Mouse (Mus musculus): ENCODE measurements around the gene Fam19a5.

The Fam19a5 gene

DNA sequence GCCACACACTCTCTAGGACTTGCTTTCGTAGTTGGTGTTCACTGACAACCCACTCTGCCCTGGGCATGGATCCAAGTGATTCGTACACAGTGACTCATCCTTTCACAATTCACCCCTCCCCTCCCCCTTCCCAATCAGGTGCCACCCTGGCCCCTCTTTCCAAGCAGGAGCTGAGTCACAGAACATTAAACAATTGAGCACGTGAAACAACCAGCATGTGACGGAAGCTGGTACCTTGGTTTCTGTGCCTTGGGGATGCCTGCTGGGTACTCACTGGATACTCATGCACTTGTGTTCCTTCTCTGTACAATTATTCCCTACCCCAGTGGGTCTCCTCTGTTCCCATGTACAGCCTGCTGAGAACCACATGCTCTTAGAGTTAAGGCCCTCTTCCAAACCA is 53.0 kb downstream of the Fam19a5 start:
- DNase-seq, result peak; percentile 7

DNA sequence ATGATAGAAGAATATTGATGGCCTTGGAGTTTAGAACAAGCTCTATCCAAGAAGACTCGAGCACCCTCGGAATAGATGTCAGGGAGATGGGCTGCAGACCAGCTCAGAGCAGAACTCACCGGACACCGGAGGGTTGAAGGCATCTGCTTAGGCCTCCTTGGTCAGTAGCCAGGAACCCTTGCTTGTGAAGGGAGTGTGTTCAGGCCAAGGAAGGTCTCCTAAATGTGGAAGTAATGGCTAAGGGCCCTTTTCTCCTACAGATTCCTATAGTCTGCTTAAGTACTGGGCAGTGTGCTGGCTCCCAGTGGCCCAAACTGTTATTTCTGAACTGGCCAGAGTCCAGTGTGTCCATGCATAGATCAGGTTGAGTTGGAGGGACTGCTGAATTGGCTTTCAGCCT is 53.7 kb downstream of the Fam19a5 start:
- no peak for DNase-seq

DNA sequence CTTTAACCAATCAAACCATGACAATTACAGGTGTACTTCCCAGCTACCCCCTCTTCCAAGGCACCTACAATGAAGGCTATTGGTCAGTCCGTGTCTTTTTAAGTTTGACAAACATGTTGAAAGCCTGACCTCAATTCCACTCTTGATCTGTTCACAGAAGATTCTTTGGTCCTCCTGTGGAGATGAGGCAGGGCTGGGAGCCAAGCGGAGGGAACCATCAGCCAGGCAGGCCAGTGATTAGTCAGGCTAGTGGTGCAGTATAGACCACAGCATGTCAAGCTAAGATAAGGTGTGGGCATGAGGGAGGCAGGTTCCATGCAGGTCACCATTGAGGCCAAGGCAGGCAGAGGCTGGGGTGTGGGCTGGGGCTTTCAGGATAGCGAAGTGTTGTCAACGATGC is 54.5 kb downstream of the Fam19a5 start:
- no peak for DNase-seq

DNA sequence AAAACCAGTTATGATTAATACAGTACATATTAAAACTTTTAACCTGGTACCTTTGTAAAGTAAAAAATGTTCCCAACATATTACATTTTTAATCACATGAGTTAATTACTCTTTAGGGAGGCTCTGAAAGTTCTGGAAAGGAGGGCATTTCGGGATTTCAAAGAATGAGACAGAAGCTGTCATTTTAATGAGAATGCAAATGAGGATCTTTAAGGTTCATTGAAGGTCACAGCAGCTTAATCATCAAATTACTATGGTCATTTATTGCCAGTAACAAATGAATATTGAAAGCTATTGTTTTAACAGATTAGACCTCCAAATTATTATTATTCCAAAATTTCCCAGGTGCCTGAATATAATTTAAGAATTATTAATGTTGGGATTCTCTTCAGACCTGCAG is 59.2 kb downstream of the Fam19a5 start:
- DNase-seq, result no peak

DNA sequence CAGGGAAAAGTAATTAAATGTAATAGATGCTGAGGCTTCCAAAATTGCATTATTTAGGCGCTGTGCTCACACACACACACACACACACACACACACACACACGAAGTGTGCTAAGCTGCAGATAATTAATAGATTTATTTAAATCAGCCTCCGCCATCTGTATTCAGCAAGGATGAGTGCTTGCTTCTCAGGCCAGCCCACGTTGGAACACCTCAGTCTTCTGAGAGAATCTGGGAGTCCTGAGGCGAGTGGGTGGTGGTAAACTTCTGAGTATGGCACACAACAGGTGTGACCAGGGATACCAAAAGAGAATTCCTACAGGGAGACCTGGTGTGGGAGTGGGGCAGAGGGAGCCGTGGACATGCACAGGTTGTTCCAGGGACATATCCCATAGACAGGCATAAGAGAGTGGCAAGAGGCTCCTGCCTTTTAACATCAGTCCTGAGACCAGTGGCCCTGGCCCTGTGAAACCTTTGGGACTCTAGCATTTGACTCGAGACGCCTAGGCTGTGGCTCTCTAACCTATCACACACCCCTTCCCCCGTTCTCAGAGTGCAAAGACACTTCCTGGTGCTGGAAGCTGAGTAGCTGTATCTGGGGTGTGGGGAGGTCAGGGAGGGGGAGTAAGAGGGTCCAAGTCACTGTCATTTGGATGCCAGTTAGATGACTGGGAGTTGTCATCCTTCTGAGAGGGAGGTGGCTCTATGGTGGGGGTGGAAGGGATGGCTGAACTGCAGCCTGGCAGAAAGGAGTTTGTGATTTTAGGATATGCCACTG is 61.6 kb downstream of the Fam19a5 start:
- no peak for DNase-seq

DNA sequence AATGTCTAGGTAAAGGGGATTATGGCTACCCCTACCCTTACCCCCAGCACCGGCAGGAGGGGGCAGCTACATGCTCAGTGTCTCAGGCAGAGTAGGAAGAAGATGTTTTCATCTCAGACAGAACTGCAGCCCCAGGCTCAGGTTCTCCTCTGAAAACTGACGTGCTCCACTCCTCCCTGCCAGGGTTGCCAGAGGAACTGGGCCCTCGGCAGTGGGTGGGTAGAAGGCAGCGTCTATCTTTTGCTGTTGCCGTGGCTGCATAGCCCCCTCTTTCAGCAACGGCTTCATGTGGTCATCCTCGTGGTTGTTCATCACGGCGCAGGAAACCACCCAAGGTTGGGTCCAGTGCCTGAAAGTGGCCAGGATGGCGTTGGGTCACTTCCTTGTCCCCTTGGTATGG is 62.6 kb downstream of the Fam19a5 start:
- no peak for DNase-seq

DNA sequence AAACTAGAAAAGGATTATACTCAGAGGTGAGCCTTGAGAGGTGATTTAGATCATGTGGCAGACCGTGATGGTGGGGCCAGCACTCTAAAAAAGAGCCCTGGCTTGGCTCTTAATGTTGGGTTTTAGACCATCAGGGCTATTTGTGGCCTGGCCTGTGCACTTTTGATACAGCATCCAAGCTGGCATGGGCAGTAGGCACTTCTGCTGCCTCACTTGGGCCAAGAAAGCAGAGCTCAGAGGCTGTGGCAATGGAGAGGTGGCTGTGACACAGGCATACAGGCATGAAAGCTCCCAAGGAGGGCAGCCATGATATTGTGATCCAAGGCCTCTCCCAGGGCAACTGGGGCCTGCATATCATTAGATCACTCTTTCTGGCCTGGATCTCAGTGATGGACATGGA is 65.1 kb downstream of the Fam19a5 start:
- DNase-seq, result no peak

DNA sequence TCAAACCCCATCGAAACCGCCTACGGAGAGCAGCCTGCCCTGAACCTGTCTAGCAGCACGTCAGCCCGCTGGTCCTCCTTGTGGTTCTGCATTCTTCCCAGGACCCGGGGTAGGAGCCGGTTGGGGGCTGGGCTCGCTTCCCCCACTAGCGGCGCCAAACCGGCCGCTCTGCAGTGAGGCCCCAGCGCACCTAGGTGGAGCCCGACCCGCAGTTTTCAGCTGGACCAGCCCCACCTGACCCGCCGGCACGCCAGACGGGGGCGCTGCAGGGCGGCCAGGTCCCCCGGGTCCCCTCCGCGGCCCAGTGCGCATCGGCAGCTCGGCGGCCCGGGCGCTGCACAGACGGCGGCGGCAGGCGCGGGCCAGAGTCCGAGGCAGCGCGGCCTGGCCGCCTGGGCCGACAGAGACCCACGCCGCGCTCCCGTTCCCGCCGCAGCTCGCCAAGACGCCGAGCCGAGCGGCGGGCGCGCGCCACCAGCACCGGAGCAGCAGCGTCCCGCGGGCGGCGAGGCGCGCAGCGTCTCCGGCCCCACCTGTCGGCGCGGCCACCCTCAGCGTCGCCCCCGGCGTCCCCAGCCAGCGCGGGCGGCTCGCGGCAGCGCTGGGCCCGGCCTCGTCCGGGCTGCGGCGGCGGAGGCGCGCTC is 80.0 kb downstream of the Fam19a5 start:
- peak; percentile 82 for DNase-seq

DNA sequence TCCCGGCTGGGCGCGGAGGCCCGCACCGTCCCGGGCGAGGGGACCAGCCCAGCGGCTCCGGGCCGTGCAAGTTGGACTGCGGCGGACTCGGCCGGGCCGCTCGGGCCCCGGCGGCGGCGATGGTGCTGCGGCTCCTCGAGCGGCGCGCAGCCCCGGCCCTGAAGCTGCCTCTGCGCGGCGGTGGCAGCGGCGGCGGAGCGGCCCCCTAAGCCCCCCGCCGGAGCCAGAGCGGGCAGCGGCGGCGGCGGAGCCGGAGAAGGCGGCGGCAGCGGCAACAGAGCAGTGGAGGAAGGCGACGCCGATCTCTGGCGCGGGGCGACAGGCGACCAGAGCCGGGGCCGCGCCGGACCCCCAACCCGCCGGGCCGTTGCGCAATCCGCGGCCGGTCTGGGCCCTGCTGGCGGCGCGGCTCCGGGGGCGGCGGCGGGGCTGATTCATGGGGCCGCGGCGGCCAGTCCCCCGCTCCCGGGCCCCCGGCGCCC is 80.6 kb downstream of the Fam19a5 start:
- DNase-seq, result no peak

DNA sequence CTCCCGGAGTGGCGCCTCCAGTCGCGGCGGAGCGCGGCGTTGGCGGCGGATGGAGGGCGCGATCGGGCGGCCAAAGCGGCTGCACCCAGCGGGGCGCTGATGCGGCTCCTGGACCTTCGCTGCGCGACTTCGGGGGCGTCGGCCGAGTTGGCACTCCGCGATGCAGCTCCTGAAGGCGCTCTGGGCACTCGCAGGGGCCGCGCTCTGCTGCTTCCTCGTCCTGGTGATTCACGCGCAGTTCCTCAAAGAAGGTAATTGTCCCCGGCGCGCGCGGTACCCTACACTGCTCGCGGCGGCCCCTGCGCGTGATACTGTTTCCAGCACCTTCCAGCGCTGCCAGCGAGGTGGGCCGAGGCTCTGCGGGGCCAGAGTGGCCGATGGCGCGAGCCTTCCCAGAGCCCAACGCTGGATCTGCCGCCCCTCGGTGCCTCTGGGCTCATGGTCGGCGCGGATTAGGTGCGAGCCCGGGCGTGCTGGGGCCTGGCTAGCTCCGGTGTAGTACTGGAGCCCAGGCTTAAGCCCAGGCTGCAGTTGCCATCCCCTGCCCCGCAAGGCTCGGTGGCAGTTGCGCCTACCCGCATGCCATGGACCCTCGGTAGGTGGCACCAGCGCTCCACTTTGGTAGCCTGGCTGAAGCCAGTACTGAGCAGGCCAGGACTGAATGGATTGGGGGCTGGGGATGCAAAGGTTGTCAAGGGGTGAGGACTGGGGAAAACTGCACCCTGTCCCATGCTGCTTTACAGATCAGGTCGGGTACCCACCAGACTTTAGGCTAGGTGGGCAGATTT is 81.3 kb downstream of the Fam19a5 start:
- DNase-seq, result peak; percentile 79

DNA sequence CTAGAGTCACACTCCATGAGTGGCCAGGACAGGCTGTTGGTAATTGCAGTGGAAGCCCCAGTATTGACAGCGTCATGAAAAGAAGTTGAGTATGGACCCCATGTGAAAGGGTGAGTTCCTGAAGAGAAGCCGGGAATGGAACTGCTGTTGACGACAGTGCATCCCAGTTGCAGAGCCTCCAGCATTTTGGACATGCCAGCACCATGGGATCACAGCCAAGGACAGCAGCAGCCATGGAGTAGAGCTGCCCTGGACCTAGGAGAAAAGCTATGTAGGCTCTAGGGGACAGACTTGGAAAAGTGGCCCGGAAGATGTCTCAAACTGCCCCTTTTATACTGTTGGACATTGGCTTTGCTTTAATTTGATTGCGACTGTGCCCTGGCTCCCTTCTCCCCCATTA is 91.2 kb downstream of the Fam19a5 start:
- DNase-seq, result no peak

DNA sequence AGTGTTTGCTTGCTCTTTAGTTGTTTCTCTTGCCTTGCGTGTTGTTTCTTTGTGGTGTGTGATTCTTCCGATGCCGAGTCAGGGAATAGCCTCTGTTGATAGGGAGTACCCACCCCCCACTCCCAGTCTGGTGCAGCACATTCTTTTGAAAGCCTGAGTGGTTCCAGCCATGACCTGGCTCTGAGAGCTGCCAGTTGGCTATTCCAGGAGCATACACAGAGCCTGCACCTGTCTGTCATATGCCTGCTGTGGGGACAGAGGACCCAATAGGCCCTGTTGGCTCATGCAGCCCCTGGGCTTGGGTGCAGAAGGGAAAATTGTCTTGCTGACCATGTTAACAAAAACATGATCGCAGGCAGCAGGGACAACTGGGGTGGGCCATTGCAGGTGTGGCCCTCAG is 92.3 kb downstream of the Fam19a5 start:
- DNase-seq, result no peak

DNA sequence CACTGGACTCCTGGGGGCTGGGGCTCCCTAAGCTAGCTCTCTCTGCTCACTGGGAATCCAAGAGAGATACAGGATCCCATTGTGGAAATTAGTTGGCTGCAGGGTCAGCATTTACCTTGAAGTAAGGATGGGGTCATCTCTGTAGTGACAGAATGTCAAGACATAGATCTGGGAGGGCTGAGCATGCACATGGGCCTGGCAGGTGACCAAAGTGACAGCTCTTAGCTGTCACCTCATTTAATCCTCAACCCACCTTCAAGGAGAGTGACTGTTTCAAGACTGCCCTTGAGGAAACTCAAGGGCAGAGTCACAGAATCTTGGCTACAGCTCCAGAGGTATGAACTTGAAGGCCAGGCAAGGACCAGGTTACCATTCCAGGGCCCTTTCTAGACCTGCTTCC is 93.1 kb downstream of the Fam19a5 start:
- no peak for DNase-seq

DNA sequence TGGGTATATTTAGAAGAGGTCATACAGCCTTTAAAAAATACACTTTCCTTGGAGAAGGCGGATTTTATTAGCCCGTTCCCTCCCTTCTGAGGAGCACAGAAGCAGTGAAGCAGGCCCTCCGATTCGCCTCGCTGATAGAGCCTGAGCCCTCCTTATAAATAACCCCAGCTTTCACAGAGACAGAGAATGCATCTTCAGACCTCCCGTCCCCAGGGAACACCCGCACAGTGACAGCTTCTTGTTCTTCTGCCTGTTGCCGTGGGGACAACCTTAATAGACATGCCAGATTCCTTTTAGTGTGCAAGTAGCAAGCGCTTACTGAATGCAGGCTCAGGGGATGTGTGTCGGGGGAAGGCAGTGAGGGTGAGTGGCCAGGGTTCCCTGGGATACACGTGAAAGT is 94.2 kb downstream of the Fam19a5 start:
- DNase-seq, result no peak

DNA sequence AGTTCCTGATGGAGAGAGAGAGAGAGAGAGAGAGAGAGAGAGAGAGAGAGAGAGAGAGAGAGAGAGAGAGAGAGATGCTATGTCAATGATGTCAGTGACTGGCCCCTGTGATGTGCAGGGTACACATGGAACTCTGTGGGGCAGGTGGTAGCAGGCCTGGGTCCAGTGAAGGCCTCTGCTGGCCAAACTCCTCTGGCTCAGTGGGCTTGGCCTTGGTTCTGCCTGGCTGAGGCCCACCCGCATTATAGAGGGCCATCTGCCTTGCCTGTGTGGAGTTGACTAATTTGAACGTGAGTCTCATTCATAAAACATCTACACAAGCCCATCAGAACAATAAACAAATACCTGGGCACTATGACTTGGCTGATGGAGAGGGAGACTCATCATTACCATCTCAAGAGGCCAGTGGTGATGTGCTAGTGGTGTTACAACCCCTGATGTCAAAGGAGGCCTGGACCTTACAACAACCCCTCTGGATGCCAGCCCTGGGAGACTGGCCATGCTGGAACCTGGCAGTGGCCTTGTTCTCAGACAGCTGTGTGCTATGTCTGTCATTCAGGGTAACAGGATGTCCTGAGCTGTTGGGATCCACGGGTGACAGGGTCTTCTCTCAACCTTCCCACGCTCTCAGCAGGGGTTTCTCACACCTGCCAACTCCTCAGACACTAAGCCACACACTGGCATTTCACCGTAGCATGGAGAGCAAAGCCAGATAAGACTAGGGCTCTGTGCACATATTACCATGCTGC is 102.4 kb downstream of the Fam19a5 start:
- no peak for DNase-seq

DNA sequence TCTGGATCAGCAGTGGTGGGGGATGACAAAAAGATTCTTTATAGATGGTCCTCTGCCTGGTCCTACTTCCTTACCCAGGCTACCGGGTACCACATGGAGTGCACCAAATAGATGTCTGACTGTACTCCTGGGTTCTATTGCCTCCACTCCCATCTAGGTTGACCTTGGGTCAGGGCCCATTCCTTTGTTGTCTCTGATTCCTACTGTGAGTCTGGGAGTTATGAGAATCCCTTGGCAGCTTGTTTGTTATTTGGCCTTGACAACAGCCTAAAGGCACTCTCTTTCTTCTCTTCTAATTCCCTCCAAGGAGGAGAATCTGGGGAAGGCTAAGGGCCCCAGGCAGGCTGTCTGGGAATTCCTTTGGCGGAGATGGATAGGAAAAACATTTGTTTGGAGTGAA is 105.6 kb downstream of the Fam19a5 start:
- DNase-seq, result no peak

DNA sequence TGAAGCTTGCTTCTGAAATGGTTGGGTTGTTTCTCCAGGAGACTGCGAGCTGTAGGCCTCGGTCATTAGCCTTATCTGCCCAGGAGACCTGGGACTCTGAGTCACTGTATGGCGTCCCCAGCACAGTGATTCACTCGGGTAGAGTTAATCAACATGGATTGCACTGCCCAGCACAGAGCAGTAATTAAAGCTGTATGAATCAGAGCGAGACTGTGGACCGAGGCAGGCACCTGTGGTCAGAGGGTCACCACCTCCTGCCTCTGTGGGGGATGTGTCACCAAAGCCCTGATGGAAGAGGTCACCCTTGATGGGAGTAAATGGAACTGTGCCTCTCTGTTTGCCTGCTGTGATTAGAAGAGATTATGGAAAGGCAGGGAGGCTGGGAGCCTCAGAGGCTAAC is 110.5 kb downstream of the Fam19a5 start:
- no peak for DNase-seq

DNA sequence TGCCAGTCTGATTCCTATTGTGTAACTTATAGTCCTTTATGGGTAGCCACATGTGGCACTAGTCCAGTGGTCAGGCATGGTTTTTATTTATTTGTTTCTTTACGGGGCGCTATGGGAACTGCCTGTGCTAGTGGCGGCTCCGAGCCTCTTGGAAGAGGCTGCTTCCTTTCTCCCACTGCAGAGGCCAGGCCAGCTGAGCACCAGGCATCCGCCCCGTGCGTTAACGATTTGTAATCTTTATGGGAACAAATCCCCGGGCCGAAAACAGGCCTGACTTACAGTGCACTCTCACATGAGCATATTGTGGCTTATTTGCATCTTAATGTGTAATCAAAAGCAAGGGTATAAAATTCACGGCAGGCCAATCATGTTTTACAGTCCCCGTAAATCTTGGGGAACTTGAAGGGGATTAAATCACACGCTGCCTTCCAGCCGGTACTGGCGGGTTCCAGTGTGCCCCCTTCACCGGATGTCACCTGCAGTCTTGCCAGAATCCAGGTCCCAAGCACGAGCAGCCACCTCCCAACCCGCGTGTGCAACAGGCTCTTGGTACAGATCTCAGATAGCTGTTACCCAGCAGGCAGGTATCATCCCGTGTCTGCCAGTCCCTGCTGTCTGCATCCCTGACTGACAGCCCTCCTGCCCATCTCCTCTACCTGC is 112.5 kb downstream of the Fam19a5 start:
- peak; percentile 24 for DNase-seq

DNA sequence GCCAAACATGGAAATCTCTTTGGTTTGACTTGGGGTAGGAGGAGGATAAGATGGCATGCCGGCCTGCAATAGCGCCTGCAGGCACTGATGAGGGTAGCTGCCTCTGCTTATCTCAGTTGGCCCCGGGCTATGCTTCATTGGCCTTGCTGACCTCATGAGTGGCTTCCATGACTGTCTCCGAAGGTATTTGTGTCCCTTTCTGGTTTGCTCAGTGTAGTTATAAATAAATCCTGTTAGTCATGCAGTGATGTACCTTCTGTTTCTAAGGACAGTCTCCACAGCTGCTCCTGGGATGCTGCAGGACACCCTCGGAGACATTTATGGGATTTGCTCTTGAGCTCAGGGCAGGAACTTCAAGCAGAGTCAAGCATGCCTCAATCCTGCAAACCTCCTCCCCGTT is 115.6 kb downstream of the Fam19a5 start:
- no peak for DNase-seq

DNA sequence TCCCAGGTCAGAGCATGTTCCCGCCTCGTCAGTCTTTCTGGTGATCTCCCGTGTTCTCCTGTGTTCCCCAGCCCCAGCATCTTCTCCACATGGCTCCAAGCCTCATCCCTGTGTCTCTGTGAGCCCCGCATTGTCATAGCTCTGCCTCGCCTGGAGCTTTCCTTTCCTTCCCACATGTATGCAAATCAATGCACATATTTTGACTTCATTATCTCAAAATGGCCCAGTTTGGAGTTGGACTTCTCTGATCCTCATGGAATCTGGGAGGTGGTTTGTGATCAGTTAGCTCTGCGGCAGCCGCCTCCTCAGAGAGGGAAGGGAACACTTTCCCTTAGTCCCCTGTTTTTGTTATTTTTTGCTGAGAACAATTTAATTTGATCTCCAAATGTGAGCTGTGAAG is 117.9 kb downstream of the Fam19a5 start:
- no peak for DNase-seq

DNA sequence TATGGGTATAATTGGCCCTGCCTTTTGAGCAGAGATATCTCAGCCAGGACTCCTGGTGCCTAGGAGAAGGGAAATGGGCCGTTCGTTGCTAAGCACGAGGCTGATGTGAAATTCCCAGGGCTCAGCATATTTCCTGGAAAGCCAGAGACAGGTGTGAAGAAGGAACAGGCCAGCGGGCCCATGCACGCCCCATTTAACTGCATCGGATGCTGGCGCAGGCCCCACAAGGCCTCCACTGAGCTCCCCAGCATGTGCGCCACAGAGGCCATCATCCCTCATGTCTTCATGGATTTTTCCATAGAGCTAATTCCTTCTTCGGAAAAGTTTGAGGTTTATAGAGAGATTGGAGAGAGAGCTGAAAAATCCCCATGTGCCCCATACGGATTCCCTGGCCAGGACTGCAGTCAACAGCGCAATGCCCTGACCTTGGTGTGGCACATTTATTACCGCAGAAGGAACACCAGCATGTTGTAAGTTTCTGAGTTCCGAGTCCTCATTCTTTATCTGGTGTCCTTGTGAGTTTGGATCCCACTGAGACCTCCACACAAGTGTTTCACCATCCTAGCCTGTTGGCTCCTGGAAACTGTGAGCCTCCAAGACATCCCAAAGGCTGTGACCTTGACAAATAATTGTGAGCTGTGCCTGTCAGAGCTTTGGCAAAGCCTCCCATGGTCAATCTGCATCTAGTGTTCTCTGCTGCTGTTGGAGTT is 122.1 kb downstream of the Fam19a5 start:
- DNase-seq, result no peak

DNA sequence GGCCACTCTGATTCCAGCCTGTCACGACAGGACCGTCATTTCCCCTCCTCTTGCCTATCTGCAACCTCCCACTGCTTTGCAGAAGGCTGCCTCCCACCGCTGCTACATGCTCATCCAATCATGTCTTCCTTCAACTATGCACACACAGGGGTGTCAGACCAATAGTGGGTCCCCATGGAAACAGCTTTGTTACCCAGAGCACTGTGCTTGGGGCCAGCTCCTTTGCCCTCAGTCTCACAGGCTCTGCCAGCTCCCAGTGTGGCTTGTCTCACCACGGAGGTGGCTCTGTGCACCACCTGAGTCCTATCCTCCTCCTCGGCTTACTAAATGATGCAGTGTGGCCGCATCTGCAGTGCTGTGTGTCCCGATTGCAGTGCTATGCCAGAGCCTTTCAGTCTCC is 123.3 kb downstream of the Fam19a5 start:
- DNase-seq, result no peak

Measured in kidney, adult 11 months (tissue).